Mouse (Mus musculus): Measurements from ENCODE around the gene S100a2. TPM values are rescaled to one million over a fixed set of nuclear protein-coding genes. Genes with fewer than 3 reads are reported as not detected.

S100a2 gene
- polyA plus RNA-seq, 1 experiment from 2014 or later: not detected

DNA sequence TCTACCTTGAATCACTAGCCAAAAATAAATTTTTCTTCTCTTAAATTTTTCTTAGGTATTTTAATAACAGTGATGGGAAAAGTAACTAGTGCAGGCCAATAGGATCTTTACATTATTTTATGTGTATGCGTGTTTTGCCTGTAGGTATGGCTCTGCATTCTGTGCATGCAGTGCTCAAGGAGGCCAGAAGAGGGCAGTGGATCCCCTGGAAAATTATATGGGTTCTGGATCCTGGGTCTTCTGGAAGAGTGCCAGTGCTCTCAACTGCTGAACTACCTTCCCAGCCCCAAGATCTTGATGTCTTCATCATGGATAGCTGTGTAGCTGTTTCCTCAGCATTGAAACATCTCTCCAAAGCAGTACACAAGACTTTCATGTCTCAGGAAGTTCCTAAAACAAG is 7.9 kb upstream of the S100a2 start:
- Histone ChIP-seq H3K4me3 (no peak overlapping the region), H3K9ac (no peak overlapping the region), H3K27me3 (replicated peaks) (no peaks in the 10 kb centered on the region), H3K4me1 (no peaks in the 10 kb centered on the region), H3K27ac (no peak overlapping the region), H3K36me3 (replicated peaks) (no peaks in the 10 kb centered on the region), H3K4me2 (no peak overlapping the region), H3K9me3 (no peaks in the 10 kb centered on the region)
- no peak for ATAC-seq (replicated peaks)
- WGBS: 97% methylated on average over 1 of the region's 1 CpGs

- Histone ChIP-seq H3K27ac (no peak overlapping the region), H3K9me3 (no peaks in the 10 kb centered on the region), H3K9ac (no peak overlapping the region), H3K27me3 (replicated peaks) (no peaks in the 10 kb centered on the region), H3K4me1 (no peaks in the 10 kb centered on the region), H3K4me3 (no peak overlapping the region), H3K4me2 (no peak overlapping the region), H3K36me3 (replicated peaks) (no peaks in the 10 kb centered on the region)
- WGBS: 89% methylated on average over 4 of the region's 4 CpGs
- no peak for ATAC-seq (replicated peaks)
These were observed 7.5 kb upstream of the S100a2 start for GRCm38 (mm10) chr3:90582556-90582955.

DNA sequence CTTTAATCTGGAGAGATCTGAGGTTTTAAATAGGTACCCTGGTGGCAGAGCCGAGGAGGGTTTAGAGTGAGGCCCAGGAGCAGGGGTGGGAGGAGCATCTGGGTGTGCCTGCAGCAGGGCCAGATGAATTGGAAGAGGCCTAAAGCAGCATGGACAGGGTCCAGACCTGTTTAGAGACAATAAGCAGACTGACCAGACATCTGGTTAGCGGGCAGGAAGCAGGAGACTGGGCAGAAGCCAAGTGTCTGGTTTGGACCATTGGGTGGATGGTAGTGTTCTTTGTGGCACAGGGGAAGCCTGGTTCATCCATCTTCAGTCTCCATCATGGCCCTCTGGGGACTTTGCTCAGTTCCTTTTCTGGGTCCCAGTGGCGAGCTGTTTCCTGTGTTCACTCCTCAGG is 6.2 kb upstream of the S100a2 start:
- Histone ChIP-seq H3K4me3 (no peak overlapping the region), H3K27ac (no peak overlapping the region), H3K36me3 (replicated peaks) (no peaks in the 10 kb centered on the region), H3K4me2 (no peak overlapping the region), H3K27me3 (replicated peaks) (no peaks in the 10 kb centered on the region), H3K4me1 (no peaks in the 10 kb centered on the region), H3K9me3 (no peaks in the 10 kb centered on the region), H3K9ac (no peak overlapping the region)
- WGBS: 40% methylated on average over 3 of the region's 3 CpGs
- no peak for ATAC-seq (replicated peaks)

- peak; percentile 37; the same call in 1 of the 2 replicates for ATAC-seq (replicated peaks)
- Histone ChIP-seq H3K4me2 (no peak overlapping the region), H3K9me3 (no peaks in the 10 kb centered on the region), H3K36me3 (replicated peaks) (no peaks in the 10 kb centered on the region), H3K4me1 (no peaks in the 10 kb centered on the region), H3K4me3 (no peak overlapping the region), H3K9ac (no peak overlapping the region), H3K27ac (no peak overlapping the region), H3K27me3 (replicated peaks) (no peaks in the 10 kb centered on the region)
- 37% methylated on average over 5 of the region's 5 CpGs for WGBS
These were observed 4.5 kb upstream of the S100a2 start for GRCm38 (mm10) chr3:90585595-90585994.

DNA sequence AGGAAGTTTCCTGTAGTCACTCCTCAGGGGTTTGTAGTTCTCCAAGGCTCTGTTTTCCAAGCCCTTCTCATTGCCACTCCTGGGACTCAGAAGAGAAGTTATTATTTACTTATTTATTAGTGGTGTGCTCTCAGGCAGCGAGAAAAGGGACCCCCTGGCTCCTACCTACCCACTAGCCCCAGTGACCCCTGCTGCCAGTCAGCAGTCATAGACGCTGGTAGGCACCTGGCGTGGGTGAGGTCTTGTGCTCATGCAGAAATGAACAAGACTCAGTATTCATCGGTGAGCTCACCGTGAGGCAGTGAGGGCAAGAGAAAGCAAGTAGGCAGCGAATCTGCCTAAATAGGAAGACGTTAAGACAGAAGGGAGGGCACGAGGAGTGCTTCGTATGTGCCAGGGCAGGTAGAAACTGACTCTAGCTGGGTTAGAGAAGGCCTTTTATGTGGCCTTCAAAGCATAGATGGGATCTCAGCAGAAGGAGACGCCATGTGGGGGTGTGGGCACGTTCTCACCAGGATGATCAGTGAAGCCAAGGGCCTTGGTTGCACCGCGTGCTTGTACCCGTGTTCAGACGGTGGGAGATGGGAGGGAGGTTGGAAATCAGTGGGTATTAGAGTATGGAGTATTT is 3.9 kb upstream of the S100a2 start:
- no peak overlapping the region for H3K4me3 ChIP-seq
- no peaks in the 10 kb centered on the region for H3K4me1 ChIP-seq
- no peak overlapping the region for H3K9ac ChIP-seq
- 86% methylated on average over 15 of the region's 15 CpGs for WGBS
- H3K27ac ChIP-seq: no peak overlapping the region
- H3K27me3 ChIP-seq (replicated peaks): no peaks in the 10 kb centered on the region
- no peaks in the 10 kb centered on the region for H3K9me3 ChIP-seq
- H3K36me3 ChIP-seq (replicated peaks): no peaks in the 10 kb centered on the region
- no peak for ATAC-seq (replicated peaks)
- no peak overlapping the region for H3K4me2 ChIP-seq

- no peak overlapping the region for H3K4me2 ChIP-seq
- no peak for ATAC-seq (replicated peaks)
- H3K9ac ChIP-seq: no peak overlapping the region
- no peak overlapping the region for H3K4me3 ChIP-seq
- H3K9me3 ChIP-seq: no peaks in the 10 kb centered on the region
- no peaks in the 10 kb centered on the region for H3K27me3 ChIP-seq (replicated peaks)
- no peak overlapping the region for H3K27ac ChIP-seq
- WGBS: 69% methylated on average over 10 of the region's 10 CpGs
- H3K4me1 ChIP-seq: no peaks in the 10 kb centered on the region
- no peaks in the 10 kb centered on the region for H3K36me3 ChIP-seq (replicated peaks)
These were observed 3.1 kb upstream of the S100a2 start for GRCm38 (mm10) chr3:90586906-90587305.

- Histone ChIP-seq H3K4me1 (no peaks in the 10 kb centered on the region), H3K36me3 (replicated peaks) (no peaks in the 10 kb centered on the region), H3K9ac (no peak overlapping the region), H3K27me3 (replicated peaks) (no peaks in the 10 kb centered on the region), H3K27ac (no peak overlapping the region), H3K4me2 (no peak overlapping the region), H3K4me3 (no peak overlapping the region), H3K9me3 (no peaks in the 10 kb centered on the region)
- 89% methylated on average over 14 of the region's 14 CpGs for WGBS
- no peak for ATAC-seq (replicated peaks)
These were observed 2.5 kb upstream of the S100a2 start for GRCm38 (mm10) chr3:90587361-90588101.

GRCm38 (mm10) chr3:90589390-90589789 is 657 bp upstream of the S100a2 start:
- Histone ChIP-seq H3K27me3 (replicated peaks) (no peaks in the 10 kb centered on the region), H3K4me2 (no peak overlapping the region), H3K4me1 (no peaks in the 10 kb centered on the region), H3K9ac (no peak overlapping the region), H3K9me3 (no peaks in the 10 kb centered on the region), H3K4me3 (no peak overlapping the region), H3K27ac (no peak overlapping the region), H3K36me3 (replicated peaks) (no peaks in the 10 kb centered on the region)
- 89% methylated on average over 6 of the region's 6 CpGs for WGBS
- ATAC-seq (replicated peaks): no peak

GRCm38 (mm10) chr3:90594466-90594865 is 4.4 kb downstream of the S100a2 start:
- Histone ChIP-seq H3K9ac (no peak overlapping the region), H3K36me3 (replicated peaks) (no peaks in the 10 kb centered on the region), H3K27me3 (replicated peaks) (no peaks in the 10 kb centered on the region), H3K4me1 (no peaks in the 10 kb centered on the region), H3K4me3 (no peak overlapping the region), H3K27ac (no peak overlapping the region), H3K9me3 (no peaks in the 10 kb centered on the region), H3K4me2 (no peak overlapping the region)
- 87% methylated on average over 1 of the region's 1 CpGs for WGBS
- ATAC-seq (replicated peaks): no peak

DNA sequence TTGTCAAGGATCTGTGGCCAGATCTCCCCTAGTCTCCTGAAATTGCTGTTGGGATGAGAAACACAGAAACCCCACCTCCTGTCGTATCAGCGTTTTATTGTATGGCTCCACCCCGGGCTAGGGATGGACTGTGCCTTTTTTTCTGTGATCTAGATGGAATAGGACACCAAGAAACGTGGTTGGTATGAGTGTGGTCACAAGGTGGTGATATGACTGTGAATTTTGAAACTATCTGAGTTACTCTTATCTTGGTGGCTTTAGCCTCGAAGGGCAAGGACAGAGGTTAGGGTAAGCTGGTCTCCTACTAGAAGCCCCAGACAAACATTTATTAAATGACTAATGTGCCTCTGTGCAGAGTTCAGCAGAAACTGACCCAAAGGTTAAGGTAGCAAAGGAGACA is 5.5 kb downstream of the S100a2 start:
- WGBS: 82% methylated on average over 5 of the region's 5 CpGs
- Histone ChIP-seq H3K36me3 (replicated peaks) (no peaks in the 10 kb centered on the region), H3K4me3 (no peak overlapping the region), H3K4me1 (no peaks in the 10 kb centered on the region), H3K4me2 (no peak overlapping the region), H3K27ac (no peak overlapping the region), H3K9me3 (no peaks in the 10 kb centered on the region), H3K27me3 (replicated peaks) (no peaks in the 10 kb centered on the region), H3K9ac (no peak overlapping the region)
- ATAC-seq (replicated peaks): no peak

DNA sequence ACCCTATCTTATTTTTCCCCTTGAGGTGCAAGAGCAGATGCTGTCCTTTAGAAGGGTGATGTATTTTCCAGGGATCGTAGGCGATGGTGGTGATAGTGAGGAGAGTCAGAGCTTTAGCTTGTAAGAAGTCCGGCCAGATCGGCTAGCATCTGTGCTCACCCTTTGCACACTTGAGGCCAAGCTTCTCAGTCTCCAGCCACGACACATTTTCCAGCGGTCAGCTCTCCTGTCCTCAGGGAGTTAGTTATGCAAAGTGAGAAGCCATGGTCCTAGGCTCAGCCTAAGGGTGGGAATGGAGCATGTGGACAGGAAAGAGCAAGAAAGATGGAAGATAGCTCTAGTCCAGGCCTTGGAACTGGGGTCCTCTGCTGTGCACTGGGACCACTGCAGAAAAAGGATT is 6.8 kb downstream of the S100a2 start:
- H3K9me3 ChIP-seq: no peaks in the 10 kb centered on the region
- ATAC-seq (replicated peaks): no peak
- H3K4me2 ChIP-seq: no peak overlapping the region
- no peaks in the 10 kb centered on the region for H3K4me1 ChIP-seq
- no peak overlapping the region for H3K27ac ChIP-seq
- no peak overlapping the region for H3K4me3 ChIP-seq
- no peaks in the 10 kb centered on the region for H3K36me3 ChIP-seq (replicated peaks)
- no peaks in the 10 kb centered on the region for H3K27me3 ChIP-seq (replicated peaks)
- no peak overlapping the region for H3K9ac ChIP-seq
- 93% methylated on average over 6 of the region's 6 CpGs for WGBS

- no peak for ATAC-seq (replicated peaks)
- 61% methylated on average over 6 of the region's 6 CpGs for WGBS
- H3K4me3 ChIP-seq: no peak overlapping the region
These were observed 7.7 kb downstream of the S100a2 start for GRCm38 (mm10) chr3:90597736-90598135.

DNA sequence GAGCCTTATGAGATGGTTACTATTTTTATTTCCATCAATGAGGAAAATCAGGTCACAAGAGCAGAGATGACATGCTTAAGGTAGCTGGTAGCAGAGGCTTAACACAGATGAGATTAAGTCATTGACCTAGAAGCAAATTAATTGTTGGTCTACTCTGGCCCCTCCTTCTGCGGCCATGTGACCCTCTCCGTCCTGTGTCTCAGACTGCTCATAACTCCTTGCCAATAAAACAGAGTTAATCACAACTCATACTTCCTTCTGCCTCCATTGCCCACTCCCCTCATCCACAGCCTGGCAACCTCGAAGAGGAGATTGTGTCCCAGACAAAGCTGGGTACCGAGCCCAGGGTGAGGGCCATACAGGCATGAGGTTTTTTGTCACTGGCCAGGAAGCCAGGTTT is 8.2 kb downstream of the S100a2 start:
- WGBS: 83% methylated on average over 4 of the region's 4 CpGs
- Histone ChIP-seq H3K9me3 (no peaks in the 10 kb centered on the region), H3K36me3 (replicated peaks) (no peaks in the 10 kb centered on the region), H3K27ac (no peak overlapping the region), H3K27me3 (replicated peaks) (no peaks in the 10 kb centered on the region), H3K4me1 (no peaks in the 10 kb centered on the region), H3K9ac (no peak overlapping the region), H3K4me3 (no peak overlapping the region), H3K4me2 (no peak overlapping the region)
- ATAC-seq (replicated peaks): no peak

More at GRCm38 (mm10) chr3:90597736-90598135, 7.7 kb downstream of the S100a2 start:
- no peaks in the 10 kb centered on the region for H3K36me3 ChIP-seq (replicated peaks)
- no peak overlapping the region for H3K9ac ChIP-seq
- no peak overlapping the region for H3K4me2 ChIP-seq
- no peaks in the 10 kb centered on the region for H3K9me3 ChIP-seq
- H3K27ac ChIP-seq: no peak overlapping the region
- H3K27me3 ChIP-seq (replicated peaks): no peaks in the 10 kb centered on the region
- H3K4me1 ChIP-seq: no peaks in the 10 kb centered on the region

All from midbrain, embryonic 15.5 days (tissue).